Mouse (Mus musculus): ENCODE results near the gene Stpg2. TPM values are rescaled to one million over a fixed set of nuclear protein-coding genes. Genes with fewer than 3 reads are reported as not detected.

Gene Stpg2
- total RNA-seq, 2 experiments from 2014 or later = not detected

DNA sequence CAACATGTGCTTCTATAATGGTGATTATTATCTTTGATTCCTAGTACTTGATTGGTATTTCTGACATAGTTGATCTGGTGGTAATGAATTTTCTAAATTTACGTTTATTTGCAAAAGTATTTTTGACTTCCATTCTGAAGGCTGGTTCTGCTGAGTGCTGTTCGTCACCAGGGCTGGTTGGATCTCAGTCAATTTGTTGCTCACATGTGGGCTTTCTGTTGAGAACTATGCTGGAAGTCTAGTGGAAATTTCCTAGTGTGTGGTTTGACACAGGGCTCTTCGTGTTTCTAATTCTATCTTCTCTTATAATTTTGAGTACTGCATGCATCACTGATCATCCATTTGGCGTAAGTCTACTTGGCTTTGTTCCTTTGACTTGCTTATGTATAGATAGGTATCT is 504.3 kb downstream of the Stpg2 start:
- intact Hi-C loops (cut with DNase I) = no loop called here
- DNase-seq = no peak

DNA sequence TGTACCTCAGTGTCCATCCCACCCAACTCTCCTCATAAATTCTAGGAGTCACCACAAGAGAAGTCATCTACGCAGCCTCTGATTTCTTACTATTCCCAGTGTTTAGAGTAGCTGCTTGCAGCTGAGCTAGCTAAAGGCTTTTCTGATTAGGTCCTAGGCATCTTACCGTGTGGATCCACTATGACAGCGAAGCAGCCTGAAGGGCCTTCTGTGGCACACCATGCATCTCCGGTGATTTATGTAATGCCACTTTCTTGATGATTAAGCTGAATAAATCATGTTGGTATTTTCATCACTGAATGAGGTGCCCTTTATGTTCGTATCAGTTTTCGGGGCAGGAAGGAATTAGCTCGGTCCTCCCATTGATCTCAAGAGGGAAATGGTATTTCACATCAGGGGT is 523.3 kb downstream of the Stpg2 start:
- intact Hi-C loops (cut with DNase I) = no loop called here

DNA sequence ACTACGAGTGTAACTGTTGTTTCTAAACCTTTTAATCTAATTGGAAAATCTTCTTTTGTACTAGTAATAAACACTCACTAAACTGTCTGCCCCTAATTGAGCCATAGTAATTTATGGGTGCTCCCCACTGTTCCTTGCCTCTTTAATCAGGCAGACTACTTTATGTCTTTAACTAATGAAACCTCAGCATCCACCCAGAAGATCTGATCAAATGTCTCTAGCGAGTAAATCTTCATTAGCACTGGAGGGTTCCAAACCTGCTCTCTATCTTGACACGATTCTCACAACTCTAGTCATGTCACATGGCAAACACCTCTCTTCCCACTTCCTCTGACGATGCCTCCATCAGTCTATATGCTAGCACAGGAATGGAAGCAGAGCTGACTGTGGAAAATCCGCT is 523.8 kb downstream of the Stpg2 start:
- DNase-seq = no peak
- intact Hi-C loops (cut with DNase I) = no loop called here

More for the DNA sequence above, 523.3 kb downstream of the Stpg2 start:
- DNase-seq = no peak

DNA sequence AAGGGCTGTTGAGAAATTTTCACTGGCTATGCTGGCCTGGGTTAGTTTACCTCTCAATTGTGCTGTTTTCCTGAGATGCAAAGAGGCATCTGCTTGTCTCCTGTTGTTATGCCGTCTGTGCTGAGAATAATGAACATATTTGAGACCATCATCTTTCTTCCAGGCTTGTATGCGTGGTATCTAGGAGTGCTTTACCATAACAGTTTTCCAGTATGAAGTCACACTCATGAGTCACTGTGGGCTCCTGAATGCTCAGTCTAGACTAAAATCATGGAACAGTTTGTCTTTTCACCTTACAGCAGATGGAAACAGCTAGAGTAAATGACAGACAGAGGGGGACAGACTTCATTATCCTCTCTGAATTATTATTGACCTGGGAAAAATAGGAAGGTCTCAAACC is 527.7 kb downstream of the Stpg2 start:
- intact Hi-C loops (cut with DNase I) = no loop called here
- no peak for DNase-seq

DNA sequence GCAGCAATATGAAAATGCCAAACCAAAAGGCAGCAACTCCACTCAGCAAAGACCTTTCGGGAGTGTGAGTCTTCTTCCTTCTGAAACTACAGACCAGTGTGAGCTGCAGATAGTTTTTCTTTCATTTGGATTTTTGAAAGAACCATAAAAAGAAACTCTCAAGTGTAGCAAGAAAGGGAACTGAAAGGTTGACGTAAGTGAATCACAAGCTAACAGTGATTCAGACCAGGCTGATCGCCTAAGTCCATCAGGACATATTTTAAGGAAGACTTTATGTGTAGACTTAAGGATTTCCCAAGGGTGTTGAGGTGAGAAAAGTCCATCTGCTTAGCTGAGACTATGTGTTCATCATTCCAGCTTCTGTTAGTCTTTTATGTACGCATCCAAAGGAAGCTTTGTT is 533.9 kb downstream of the Stpg2 start:
- DNase-seq = no peak
- intact Hi-C loops (cut with DNase I) = no loop called here

Other genes starting within 250 kb of the Stpg2 start
- gene Rap1gds1, start 130.5 kb upstream of the Stpg2 start, total RNA-seq (2021) = 10 to 100 TPM; 37.5 to 43.0 TPM